Mouse (Mus musculus) midbrain, embryonic 11.5 days (tissue): ENCODE measurements at regions not wholly inside any gene's neighbourhood (a gene's known extent, or its start where the extent isn't known, plus 50 kb on each side); places are given as distances from the start of the nearest gene placed in this dataset.

Source experiments
- ATAC-seq: fragments of 200-750 bp; cut with Nextera tagmentation; 2 replicates; pipeline ENCODE4 v1.8.0; 2017; ENCODE audit warnings: moderate TSS enrichment, moderate library complexity; ENCODE audit not compliant: low FRiP score
- DNase-seq: peaks from one replicate; pipeline ENCODE4 v3.0.0; 2015; ENCODE audit warnings: low spot score; ENCODE audit errors: missing footprints
- H3K27ac ChIP-seq: fragments of 300-500 bp; sonication (generic); 2 replicates; pipeline ENCODE4 v1.5.1; 2014; ENCODE audit warnings: low read depth, low read length
- H3K27me3 ChIP-seq: fragments of 300-500 bp; sonication (generic); 2 replicates; pipeline ENCODE4 v1.6.1; 2014; ENCODE audit warnings: mild to moderate bottlenecking, low read length, moderate library complexity, mixed read lengths; ENCODE audit not compliant: control insufficient read depth, insufficient read depth
- H3K36me3 ChIP-seq: fragments of 300-500 bp; sonication (generic); 2 replicates; pipeline ENCODE4 v1.6.1; 2014; ENCODE audit warnings: mild to moderate bottlenecking, low read length, moderate library complexity, mixed read lengths; ENCODE audit not compliant: control insufficient read depth, insufficient read depth
- H3K4me1 ChIP-seq: fragments of 300-500 bp; sonication (generic); 2 replicates; pipeline ENCODE4 v1.6.1; 2014; ENCODE audit warnings: low read length; ENCODE audit not compliant: control insufficient read depth, insufficient read depth
- H3K4me2 ChIP-seq: fragments of 300-500 bp; sonication (generic); 2 replicates; pipeline ENCODE4 v1.6.1; 2014; ENCODE audit warnings: mild to moderate bottlenecking, moderate library complexity
- H3K4me3 ChIP-seq: fragments of 300-500 bp; sonication (generic); 2 replicates; pipeline ENCODE4 v1.5.1; 2014; ENCODE audit warnings: low read depth, low read length
- H3K9ac ChIP-seq: fragments of 300-500 bp; sonication (generic); 2 replicates; pipeline ENCODE4 v1.6.1; 2014; ENCODE audit warnings: low read length
- H3K9me3 ChIP-seq: fragments of 300-500 bp; sonication (generic); 2 replicates; pipeline ENCODE4 v1.6.1; 2016; ENCODE audit warnings: low read length; ENCODE audit not compliant: control insufficient read depth
- WGBS: fragments of 180-500 bp; shearing (Covaris S2); extraction: QIAGEN DNeasy Blood & Tissue Kit; methylation state at CpG from one replicate; pipeline ENCODE4 v1.1.7; 2014; 5-methylcytosine and 5-hydroxymethylcytosine counted together

GRCm38 (mm10) chr1:6152436-6152835 is 1344.7 kb downstream of the Gm37988 start:
- H3K9me3 ChIP-seq, result no peaks in the 10 kb centered on the region
- H3K4me3 ChIP-seq, result no peak overlapping the region
- no peaks in the 10 kb centered on the region for H3K27me3 ChIP-seq
- DNase-seq (no peak), ATAC-seq (no peak)
- no peak overlapping the region for H3K9ac ChIP-seq
- WGBS, result 53% methylated on average over 3 of the region's 3 CpGs
- H3K4me1 ChIP-seq, result no peaks in the 10 kb centered on the region
- H3K4me2 ChIP-seq, result no peak overlapping the region
- H3K36me3 ChIP-seq, result no peaks in the 10 kb centered on the region
- H3K27ac ChIP-seq, result no peak overlapping the region
